ENCODE assay signal across 8 mouse cellular contexts in genomic region chr11:69366157-69366854, GRCm38 (mm10). TPM values are rescaled to one million over a fixed set of nuclear protein-coding genes. Genes with fewer than 3 reads are reported as not detected.
DNase-seq lines count a peak whose midpoint lies in the region; ATAC-seq and TF ChIP-seq lines count a peak whose summit lies in the region.

No protein-coding gene starts in this region.

- no peaks in the 10 kb centered on the region for H3K27me3 ChIP-seq in forebrain, embryonic 10.5 days (ENCODE audit: poor library complexity, severe bottlenecking)
- H3K27me3 ChIP-seq in heart, embryonic 15.5 days, result no peaks in the 10 kb centered on the region
- peaks cover 35% of the 10 kb centered on the region for H3K27me3 ChIP-seq in liver, embryonic 14.5 days (ENCODE audit: control insufficient read depth, insufficient read depth, low read length)
- H3K27me3 ChIP-seq in neural tube, embryonic 11.5 days (ENCODE audit: control insufficient read depth, insufficient read depth, low read length), result no peaks in the 10 kb centered on the region
- no peaks in the 10 kb centered on the region for H3K27me3 ChIP-seq in stomach, postnatal 0 days (ENCODE audit: control insufficient read depth, insufficient read depth, low read length)

- no peak for TF ChIP-seq EP300 in liver, embryonic 14.5 days (IDR thresholded peaks at IDR 0.05; ENCODE audit: low read depth)
- no peak for TF ChIP-seq EP300 in stomach, postnatal 0 days (optimal IDR thresholded peaks at IDR 0.05)

- peak overlapping the region; percentile 97 for H3K4me3 ChIP-seq in forebrain, embryonic 10.5 days
- peak overlapping the region; percentile 82 for H3K4me3 ChIP-seq in heart, embryonic 15.5 days
- H3K4me3 ChIP-seq in liver, embryonic 14.5 days (ENCODE audit: insufficient read depth in 1 of 2, low read depth in 2 of 2, low read length in 2 of 2), result peak overlapping the region; percentile 41 to 77
- peak overlapping the region; percentile 96 for H3K4me3 ChIP-seq in neural tube, embryonic 11.5 days (ENCODE audit: low read depth, low read length)
- H3K4me3 ChIP-seq in stomach, postnatal 0 days (ENCODE audit: low read depth, low read length), result peak overlapping the region; percentile 98

- DNase-seq in CD4-positive helper T cell, adult 2 months (ENCODE audit: low read depth, low spot score), result peak; percentile 98
- DNase-seq in brain, embryonic 18.5 days (ENCODE audit: low read depth, low spot score), result peak; percentile 95
- peak; percentile 83 for DNase-seq in forebrain, embryonic 10.5 days (ENCODE audit: extremely low spot score, low spot score)
- DNase-seq in kidney, postnatal 25 days, result peak; percentile 99 to 100
- DNase-seq in liver, embryonic 14.5 days (ENCODE audit: low read depth in 3 of 3, low spot score in 3 of 3), result peak; percentile 38 to 63 (median 54)
- DNase-seq in neural tube, embryonic 11.5 days (ENCODE audit: low spot score), result peak; percentile 92
- peak; percentile 98 for DNase-seq in stomach, postnatal 0 days (ENCODE audit: low spot score)

- peaks cover 75% of the 10 kb centered on the region for H3K4me1 ChIP-seq in forebrain, embryonic 10.5 days
- peaks cover 53% of the 10 kb centered on the region for H3K4me1 ChIP-seq in heart, embryonic 15.5 days (replicated peaks)
- peaks cover 24 to 26% of the 10 kb centered on the region in 2 experiments for H3K4me1 ChIP-seq in liver, embryonic 14.5 days (replicated peaks; ENCODE audit: control insufficient read depth in 2 of 2, insufficient read depth in 2 of 2, low read length in 1 of 2)
- H3K4me1 ChIP-seq in neural tube, embryonic 11.5 days (ENCODE audit: control insufficient read depth, insufficient read depth, low read length), result peaks cover 39% of the 10 kb centered on the region
- H3K4me1 ChIP-seq in stomach, postnatal 0 days (replicated peaks; ENCODE audit: control insufficient read depth, insufficient read depth), result peaks cover 22% of the 10 kb centered on the region

- H3K27ac ChIP-seq in forebrain, embryonic 10.5 days, result peak overlapping the region; percentile 100
- H3K27ac ChIP-seq in heart, embryonic 15.5 days, result peak overlapping the region; percentile 97
- no peak overlapping the region; the same call in 1 of the 2 replicates for H3K27ac ChIP-seq in liver, embryonic 14.5 days
- peak overlapping the region; percentile 100 for H3K27ac ChIP-seq in neural tube, embryonic 11.5 days (ENCODE audit: low read depth, low read length)
- H3K27ac ChIP-seq in stomach, postnatal 0 days (replicated peaks), result peak overlapping the region; percentile 100

- peak; percentile 83 for ATAC-seq in heart, embryonic 15.5 days (replicated peaks; ENCODE audit: insufficient number of reproducible peaks, insufficient read depth, low FRiP score, low read depth)
- ATAC-seq in liver, embryonic 14.5 days (ENCODE audit: insufficient read depth), result peak; percentile 68
- peak; percentile 80 for ATAC-seq in neural tube, embryonic 11.5 days (ENCODE audit: insufficient read depth, low FRiP score, low TSS enrichment)
- peak; percentile 83 for ATAC-seq in stomach, postnatal 0 days (ENCODE audit: low FRiP score, low TSS enrichment)

- WGBS in forebrain, embryonic 10.5 days, result 2% methylated on average over 26 of the region's 26 CpGs
- 1% methylated on average over 26 of the region's 26 CpGs for WGBS in heart, embryonic 15.5 days
- WGBS in liver, embryonic 14.5 days (ENCODE audit: insufficient replicate concordance), result 2% methylated on average over 26 of the region's 26 CpGs
- 1% methylated on average over 26 of the region's 26 CpGs for WGBS in neural tube, embryonic 11.5 days
- whole genome bisulfite sequencing in stomach, postnatal 0 days, result under 1% methylated on average over 25 of the region's 26 CpGs

- H3K4me2 ChIP-seq in heart, embryonic 15.5 days, result peak overlapping the region; percentile 97
- peak overlapping the region; percentile 89 for H3K4me2 ChIP-seq in liver, embryonic 14.5 days (ENCODE audit: low read depth)
- H3K4me2 ChIP-seq in neural tube, embryonic 11.5 days (ENCODE audit: low read depth), result peak overlapping the region; percentile 84
- H3K4me2 ChIP-seq in stomach, postnatal 0 days (replicated peaks; ENCODE audit: low read depth), result peak overlapping the region; percentile 96

- no peak for TF ChIP-seq CTCF in liver, embryonic 14.5 days (IDR thresholded peaks at IDR 0.05; ENCODE audit: low read depth)
- peak; percentile 45 for TF ChIP-seq CTCF in stomach, postnatal 0 days (IDR thresholded peaks at IDR 0.05; ENCODE audit: low read depth)

- peaks cover 33% of the 10 kb centered on the region for H3K36me3 ChIP-seq in forebrain, embryonic 10.5 days (replicated peaks)
- peaks cover 18% of the 10 kb centered on the region for H3K36me3 ChIP-seq in heart, embryonic 15.5 days
- no peaks in the 10 kb centered on the region for H3K36me3 ChIP-seq in liver, embryonic 14.5 days (replicated peaks; ENCODE audit: control insufficient read depth, insufficient read depth, low read depth)
- peaks cover 15% of the 10 kb centered on the region for H3K36me3 ChIP-seq in neural tube, embryonic 11.5 days (ENCODE audit: control insufficient read depth, insufficient read depth, low read length)
- peaks cover 10% of the 10 kb centered on the region for H3K36me3 ChIP-seq in stomach, postnatal 0 days (ENCODE audit: control insufficient read depth, insufficient read depth, low read length)

- H3K9me3 ChIP-seq in forebrain, embryonic 10.5 days, result no peaks in the 10 kb centered on the region
- no peaks in the 10 kb centered on the region for H3K9me3 ChIP-seq in heart, embryonic 15.5 days (replicated peaks)
- H3K9me3 ChIP-seq in liver, embryonic 14.5 days (ENCODE audit: control insufficient read depth, low read length), result no peaks in the 10 kb centered on the region
- no peaks in the 10 kb centered on the region for H3K9me3 ChIP-seq in neural tube, embryonic 11.5 days (ENCODE audit: control insufficient read depth, low read length)
- H3K9me3 ChIP-seq in stomach, postnatal 0 days (ENCODE audit: control insufficient read depth, low read length), result no peaks in the 10 kb centered on the region

- peak overlapping the region; percentile 51 for H3K9ac ChIP-seq in heart, embryonic 15.5 days
- peak overlapping the region; percentile 39 for H3K9ac ChIP-seq in liver, embryonic 14.5 days (replicated peaks)
- H3K9ac ChIP-seq in neural tube, embryonic 11.5 days (ENCODE audit: low read length), result peak overlapping the region; percentile 55
- peak overlapping the region; percentile 99 for H3K9ac ChIP-seq in stomach, postnatal 0 days (ENCODE audit: low read length)

RNA-seq across cellular contexts. Expression of gene Chd3, which starts 2.9 kb away (rescaled TPM):
- polyA plus RNA-seq in forebrain, embryonic 10.5 days (2016; fragmentation: Nextera tagmentation; extraction: Ambion mirVana), result 40.7 and 44.9 TPM in 2 replicates
- 14.2 and 22.9 TPM in 2 replicates for polyA plus RNA-seq in heart, embryonic 15.5 days (2015; fragmentation: Nextera tagmentation; extraction: Ambion mirVana)
- 13.7 and 14.3 TPM in 2 replicates for polyA plus RNA-seq in liver, embryonic 14.5 days (2012; rRNA removed)
- 1.9 and 2.4 TPM in 2 replicates for polyA plus RNA-seq in liver, embryonic 14.5 days (2014; fragmentation: Nextera tagmentation; extraction: Ambion mirVana)
- 57.3 and 60.1 TPM in 2 replicates for polyA plus RNA-seq in neural tube, embryonic 11.5 days (2014; fragmentation: Nextera tagmentation; extraction: Ambion mirVana)
- 18.4 and 18.9 TPM in 2 replicates for polyA plus RNA-seq in stomach, postnatal 0 days (2015; fragmentation: Nextera tagmentation; extraction: Ambion mirVana)

RNA-seq across cellular contexts. Expression of gene Rnf227, which starts 26.0 kb away (rescaled TPM):
- polyA plus RNA-seq in forebrain, embryonic 10.5 days (2016; fragmentation: Nextera tagmentation; extraction: Ambion mirVana), result 17.0 and 19.7 TPM in 2 replicates
- 6.6 and 7.3 TPM in 2 replicates for polyA plus RNA-seq in heart, embryonic 15.5 days (2015; fragmentation: Nextera tagmentation; extraction: Ambion mirVana)
- 0.30 and 0.74 TPM in 2 replicates for polyA plus RNA-seq in liver, embryonic 14.5 days (2012; rRNA removed)
- polyA plus RNA-seq in liver, embryonic 14.5 days (2014; fragmentation: Nextera tagmentation; extraction: Ambion mirVana), result 0.59 and 0.66 TPM in 2 replicates
- 27.8 and 28.8 TPM in 2 replicates for polyA plus RNA-seq in neural tube, embryonic 11.5 days (2014; fragmentation: Nextera tagmentation; extraction: Ambion mirVana)
- polyA plus RNA-seq in stomach, postnatal 0 days (2015; fragmentation: Nextera tagmentation; extraction: Ambion mirVana), result 46.2 and 49.4 TPM in 2 replicates

RNA-seq across cellular contexts. Expression of gene Naa38, which starts 29.0 kb away (rescaled TPM):
- 131 and 136 TPM in 2 replicates for polyA plus RNA-seq in forebrain, embryonic 10.5 days (2016; fragmentation: Nextera tagmentation; extraction: Ambion mirVana)
- 129 and 132 TPM in 2 replicates for polyA plus RNA-seq in heart, embryonic 15.5 days (2015; fragmentation: Nextera tagmentation; extraction: Ambion mirVana)
- 70.9 and 76.9 TPM in 2 replicates for polyA plus RNA-seq in liver, embryonic 14.5 days (2012; rRNA removed)
- 120 and 127 TPM in 2 replicates for polyA plus RNA-seq in liver, embryonic 14.5 days (2014; fragmentation: Nextera tagmentation; extraction: Ambion mirVana)
- 125 and 129 TPM in 2 replicates for polyA plus RNA-seq in neural tube, embryonic 11.5 days (2014; fragmentation: Nextera tagmentation; extraction: Ambion mirVana)
- 153 and 170 TPM in 2 replicates for polyA plus RNA-seq in stomach, postnatal 0 days (2015; fragmentation: Nextera tagmentation; extraction: Ambion mirVana)

RNA-seq across cellular contexts. Expression of gene Cyb5d1, which starts 29.1 kb away (rescaled TPM):
- 47.3 and 54.6 TPM in 2 replicates for polyA plus RNA-seq in forebrain, embryonic 10.5 days (2016; fragmentation: Nextera tagmentation; extraction: Ambion mirVana)
- polyA plus RNA-seq in heart, embryonic 15.5 days (2015; fragmentation: Nextera tagmentation; extraction: Ambion mirVana), result 20.6 and 24.0 TPM in 2 replicates
- polyA plus RNA-seq in liver, embryonic 14.5 days (2012; rRNA removed), result 4.8 and 8.3 TPM in 2 replicates
- polyA plus RNA-seq in liver, embryonic 14.5 days (2014; fragmentation: Nextera tagmentation; extraction: Ambion mirVana), result 6.2 and 7.3 TPM in 2 replicates
- 44.7 and 48.4 TPM in 2 replicates for polyA plus RNA-seq in neural tube, embryonic 11.5 days (2014; fragmentation: Nextera tagmentation; extraction: Ambion mirVana)
- polyA plus RNA-seq in stomach, postnatal 0 days (2015; fragmentation: Nextera tagmentation; extraction: Ambion mirVana), result 9.1 and 9.5 TPM in 2 replicates

RNA-seq across cellular contexts. Expression of gene Tmem88, which starts 31.7 kb away (rescaled TPM):
- 23.3 and 23.4 TPM in 2 replicates for polyA plus RNA-seq in forebrain, embryonic 10.5 days (2016; fragmentation: Nextera tagmentation; extraction: Ambion mirVana)
- polyA plus RNA-seq in heart, embryonic 15.5 days (2015; fragmentation: Nextera tagmentation; extraction: Ambion mirVana), result 37.3 and 40.6 TPM in 2 replicates
- 3.7 and 5.3 TPM in 2 replicates for polyA plus RNA-seq in liver, embryonic 14.5 days (2012; rRNA removed)
- polyA plus RNA-seq in liver, embryonic 14.5 days (2014; fragmentation: Nextera tagmentation; extraction: Ambion mirVana), result 4.6 TPM in 2 replicates
- 13.1 and 17.2 TPM in 2 replicates for polyA plus RNA-seq in neural tube, embryonic 11.5 days (2014; fragmentation: Nextera tagmentation; extraction: Ambion mirVana)
- polyA plus RNA-seq in stomach, postnatal 0 days (2015; fragmentation: Nextera tagmentation; extraction: Ambion mirVana), result 14.9 and 17.8 TPM in 2 replicates

Comparison
In these comparisons a context has a peak if more than half of its experiments do, and no peak if none do; other contexts are left out.
1. H3K9ac ChIP-seq: peak in every context shown above with its lines; median percentile 99 in stomach, postnatal 0 days; 55 in neural tube, embryonic 11.5 days; 51 in heart, embryonic 15.5 days; 39 in liver, embryonic 14.5 days.